Mouse (Mus musculus): ENCODE results near the gene Prkd3. TPM values are rescaled to one million over a fixed set of nuclear protein-coding genes. Genes with fewer than 3 reads are reported as not detected.

The Prkd3 gene
- 37.2 and 48.3 TPM in 2 replicates for polyA plus RNA-seq (2011; ENCODE audit: insufficient read length, low read depth, missing spikeins)

DNA sequence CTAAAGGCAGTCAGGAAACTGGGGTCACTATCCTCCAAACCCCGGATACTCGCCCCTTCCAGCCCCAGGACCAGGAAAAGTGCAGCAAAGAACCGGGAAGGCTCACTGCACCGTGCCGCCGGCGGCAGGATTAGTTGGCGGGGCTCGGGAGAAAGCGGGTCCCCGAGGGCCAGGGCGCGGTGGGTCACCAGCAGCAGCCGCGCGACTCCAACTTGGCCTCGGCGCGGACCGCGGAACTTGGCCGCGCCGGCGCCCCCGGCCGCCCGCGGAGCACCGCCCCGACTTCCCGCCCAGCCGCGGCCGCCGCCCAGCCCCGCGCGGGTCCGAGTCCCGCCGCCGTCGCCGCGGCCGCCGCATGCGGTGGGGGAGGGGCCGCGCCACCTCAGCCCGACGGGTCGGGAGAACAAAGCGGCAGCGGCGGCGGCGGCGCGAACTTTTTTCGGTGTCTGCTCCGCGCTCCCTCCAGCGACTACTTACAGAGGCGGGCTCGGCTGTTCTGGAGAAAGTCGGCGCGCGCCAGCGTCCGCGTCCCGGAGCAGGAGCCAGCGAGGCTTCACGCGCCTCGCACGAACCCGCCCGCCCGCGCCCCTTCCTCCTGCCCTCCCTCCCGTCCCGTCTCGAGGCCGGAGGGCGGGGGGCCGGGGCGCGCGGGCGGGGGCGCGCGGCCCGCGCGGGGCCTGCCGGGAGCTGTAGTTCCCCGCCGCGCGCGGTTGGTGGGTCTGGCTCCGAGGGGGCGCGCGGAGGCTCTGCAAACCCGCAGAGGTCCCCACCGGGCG is at the start of gene Prkd3:
TSS of gene Prkd3 (minus strand) at position 609 of the 776 bp plus-strand sequence.
- peak within 1 kb of the TSS; percentile 83 for H3K4me3 ChIP-seq (ENCODE audit: insufficient read depth, low read length)
- H3K27ac ChIP-seq (ENCODE audit: insufficient read depth, low read length), result no peak within 1 kb of the TSS
- TF ChIP-seq CTCF (IDR thresholded peaks at IDR 0.05; ENCODE audit: borderline replicate concordance, insufficient read depth, low read length), result no peak
- peak; percentile 41; the same call in 1 of the 2 replicates for TF ChIP-seq POLR2A (IDR thresholded peaks at IDR 0.05; ENCODE audit: low read depth, low read length)
- H3K4me1 ChIP-seq (ENCODE audit: control insufficient read depth, insufficient read depth, low read length), result 0 out of 2 replicates have a peak, but pooled peaks cover 2% of the 10 kb centered on the region

DNA sequence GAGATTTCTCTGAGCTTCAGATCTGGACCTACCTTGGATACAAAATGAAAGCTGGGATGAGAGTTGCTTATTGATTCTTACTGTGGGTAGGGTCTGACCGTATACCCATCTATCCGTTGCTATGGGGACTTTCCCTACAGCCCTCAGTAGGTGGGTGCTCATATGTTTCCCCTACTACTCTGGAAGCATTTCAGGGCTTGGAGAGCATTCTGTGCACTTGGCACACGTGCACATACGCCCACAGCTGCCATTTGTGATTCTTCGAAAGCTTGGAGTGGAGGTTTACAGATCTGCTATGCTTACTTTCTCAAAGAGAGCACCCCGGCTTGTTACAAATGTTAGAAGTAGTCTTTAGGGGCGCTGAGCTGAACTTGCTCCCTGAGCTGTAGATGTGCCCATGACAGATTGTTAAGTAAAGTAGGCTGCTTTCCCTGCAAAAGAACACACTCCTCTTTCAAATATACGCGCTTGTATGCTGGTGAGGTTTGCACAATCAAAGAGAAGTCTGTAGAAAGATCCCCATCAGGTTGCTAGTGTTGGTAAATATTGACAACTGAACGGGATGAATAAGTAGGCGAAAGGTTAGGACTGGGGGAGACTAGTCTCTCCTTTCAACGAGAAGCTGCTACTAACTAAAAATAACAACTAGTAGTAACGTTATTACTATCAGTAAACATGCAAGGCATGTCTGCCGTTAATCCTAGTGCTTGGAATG is 49.3 kb upstream of the Prkd3 start:
- Histone ChIP-seq H3K27ac (ENCODE audit: insufficient read depth, low read length) (peak overlapping the region; percentile 45), H3K4me1 (ENCODE audit: control insufficient read depth, insufficient read depth, low read length) (peaks cover 7% of the 10 kb centered on the region), H3K4me3 (ENCODE audit: insufficient read depth, low read length) (no peak overlapping the region)
- TF ChIP-seq POLR2A (IDR thresholded peaks at IDR 0.05; ENCODE audit: low read depth, low read length) (no peak), CTCF (IDR thresholded peaks at IDR 0.05; ENCODE audit: borderline replicate concordance, insufficient read depth, low read length) (no peak)

DNA sequence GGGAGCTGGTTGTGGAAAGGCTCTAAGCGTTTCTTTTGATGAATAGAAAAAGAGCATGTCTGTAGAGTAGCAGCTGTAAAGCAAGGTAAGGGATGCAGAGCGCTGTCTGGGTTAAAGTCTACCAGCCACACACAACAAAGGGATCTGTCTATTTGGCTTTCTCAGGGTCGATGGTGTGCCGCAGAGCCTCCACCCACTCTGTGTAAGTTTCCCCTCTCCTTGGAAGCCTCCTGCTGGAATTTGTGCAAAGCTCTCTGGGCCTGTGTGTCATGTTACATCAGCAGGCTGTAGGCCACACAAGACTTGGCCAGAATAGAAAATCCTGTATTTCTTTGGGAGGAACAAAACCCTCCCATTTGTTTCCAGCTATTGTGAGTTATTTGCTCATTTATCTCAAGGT is 48.4 kb upstream of the Prkd3 start:
- TF ChIP-seq POLR2A (IDR thresholded peaks at IDR 0.05; ENCODE audit: low read depth, low read length), result peak; percentile 39
- TF ChIP-seq CTCF (IDR thresholded peaks at IDR 0.05; ENCODE audit: borderline replicate concordance, insufficient read depth, low read length), result no peak
- H3K4me1 ChIP-seq (ENCODE audit: control insufficient read depth, insufficient read depth, low read length), result peaks cover 9% of the 10 kb centered on the region
- peak overlapping the region; percentile 69 for H3K27ac ChIP-seq (ENCODE audit: insufficient read depth, low read length)
- no peak overlapping the region for H3K4me3 ChIP-seq (ENCODE audit: insufficient read depth, low read length)

DNA sequence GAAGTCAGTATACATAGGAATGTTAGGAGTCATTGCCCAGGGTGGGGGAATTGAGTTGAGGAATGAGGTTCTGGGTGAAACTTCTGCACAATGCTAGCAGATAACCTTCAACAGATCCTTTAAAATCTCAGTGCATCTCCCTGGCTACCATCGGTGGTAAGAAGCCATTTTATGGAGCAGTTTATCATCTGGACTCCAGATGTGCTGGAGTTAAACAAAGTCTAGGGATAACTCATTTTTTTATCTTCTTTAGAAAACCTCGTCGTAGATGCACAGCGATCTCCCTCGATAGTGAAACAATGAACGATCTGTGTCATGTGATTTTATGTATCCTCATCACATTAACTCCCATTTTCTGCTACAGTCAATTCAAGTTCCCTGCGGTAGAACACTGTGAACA is 48.0 kb upstream of the Prkd3 start:
- Histone ChIP-seq H3K27ac (ENCODE audit: insufficient read depth, low read length) (peak overlapping the region; percentile 69), H3K4me1 (ENCODE audit: control insufficient read depth, insufficient read depth, low read length) (peaks cover 9% of the 10 kb centered on the region), H3K4me3 (ENCODE audit: insufficient read depth, low read length) (no peak overlapping the region; the same call in 1 of the 2 replicates)
- no peak for TF ChIP-seq POLR2A (IDR thresholded peaks at IDR 0.05; ENCODE audit: low read depth, low read length)
- TF ChIP-seq CTCF (IDR thresholded peaks at IDR 0.05; ENCODE audit: borderline replicate concordance, insufficient read depth, low read length), result no peak

DNA sequence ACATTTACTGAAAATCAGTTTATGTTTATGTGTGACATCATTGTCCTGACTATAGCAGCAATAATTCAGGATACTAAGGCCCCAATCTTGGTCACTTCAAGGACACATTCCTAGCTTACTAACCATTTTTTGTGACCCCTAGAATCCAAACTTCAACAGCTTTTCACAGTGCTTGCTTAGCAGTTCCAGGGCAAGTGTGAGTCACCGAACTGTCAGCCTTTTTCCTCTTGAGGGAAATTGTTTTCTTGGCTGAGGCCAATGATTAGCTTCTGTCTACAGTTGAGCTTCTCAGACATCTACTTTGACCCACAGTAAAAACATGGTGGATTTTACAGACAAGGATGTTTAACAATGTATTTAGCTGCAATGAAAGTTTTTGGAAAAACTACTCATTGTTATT is 43.6 kb upstream of the Prkd3 start:
- Histone ChIP-seq H3K4me1 (ENCODE audit: control insufficient read depth, insufficient read depth, low read length) (peaks cover 4% of the 10 kb centered on the region), H3K27ac (ENCODE audit: insufficient read depth, low read length) (no peak overlapping the region), H3K4me3 (ENCODE audit: insufficient read depth, low read length) (no peak overlapping the region)
- TF ChIP-seq POLR2A (IDR thresholded peaks at IDR 0.05; ENCODE audit: low read depth, low read length) (no peak), CTCF (IDR thresholded peaks at IDR 0.05; ENCODE audit: borderline replicate concordance, insufficient read depth, low read length) (no peak)

DNA sequence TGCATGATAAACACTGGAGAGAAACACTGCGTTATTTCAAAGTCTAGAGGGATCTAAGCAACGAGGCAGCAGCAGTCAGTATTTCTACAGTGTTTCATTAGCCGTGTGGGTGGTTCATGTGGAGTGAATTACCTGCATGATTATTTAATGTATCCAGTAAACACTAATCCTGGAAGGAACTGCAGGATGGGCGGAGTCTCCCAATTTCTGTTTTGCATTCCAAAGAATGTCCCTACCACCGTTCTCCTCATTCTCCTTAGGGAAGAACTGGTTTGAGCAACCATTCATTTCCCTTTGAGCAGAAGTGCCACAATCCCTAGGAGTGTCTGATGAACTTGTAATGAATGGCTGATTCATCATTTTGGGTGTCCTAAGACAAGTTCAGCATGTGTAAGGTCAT is 39.6 kb upstream of the Prkd3 start:
- Histone ChIP-seq H3K4me3 (ENCODE audit: insufficient read depth, low read length) (no peak overlapping the region), H3K27ac (ENCODE audit: insufficient read depth, low read length) (no peak overlapping the region), H3K4me1 (ENCODE audit: control insufficient read depth, insufficient read depth, low read length) (peaks cover 2% of the 10 kb centered on the region; the same call in 1 of the 2 replicates)
- TF ChIP-seq POLR2A (IDR thresholded peaks at IDR 0.05; ENCODE audit: low read depth, low read length) (no peak), CTCF (IDR thresholded peaks at IDR 0.05; ENCODE audit: borderline replicate concordance, insufficient read depth, low read length) (no peak)

DNA sequence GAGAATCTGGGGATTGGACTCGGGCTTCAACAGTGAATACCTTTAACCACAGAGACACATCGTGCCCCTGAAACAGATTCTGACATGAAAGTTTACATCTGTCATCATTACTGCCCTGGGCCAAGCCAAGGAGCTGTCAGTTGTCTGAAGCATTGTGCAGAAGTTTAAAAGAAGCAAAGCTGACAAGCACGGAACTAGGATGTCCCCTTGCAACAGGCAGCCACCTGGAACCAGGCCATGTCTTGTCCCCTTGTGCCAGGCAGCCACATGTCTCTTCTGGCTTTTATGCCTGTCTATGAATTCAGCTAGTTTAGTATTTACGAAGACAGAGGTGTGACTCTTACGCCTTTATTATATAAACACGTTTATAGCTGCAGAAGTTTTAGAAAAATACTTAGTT is 37.7 kb upstream of the Prkd3 start:
- TF ChIP-seq CTCF (IDR thresholded peaks at IDR 0.05; ENCODE audit: borderline replicate concordance, insufficient read depth, low read length), result no peak
- TF ChIP-seq POLR2A (IDR thresholded peaks at IDR 0.05; ENCODE audit: low read depth, low read length), result no peak

DNA sequence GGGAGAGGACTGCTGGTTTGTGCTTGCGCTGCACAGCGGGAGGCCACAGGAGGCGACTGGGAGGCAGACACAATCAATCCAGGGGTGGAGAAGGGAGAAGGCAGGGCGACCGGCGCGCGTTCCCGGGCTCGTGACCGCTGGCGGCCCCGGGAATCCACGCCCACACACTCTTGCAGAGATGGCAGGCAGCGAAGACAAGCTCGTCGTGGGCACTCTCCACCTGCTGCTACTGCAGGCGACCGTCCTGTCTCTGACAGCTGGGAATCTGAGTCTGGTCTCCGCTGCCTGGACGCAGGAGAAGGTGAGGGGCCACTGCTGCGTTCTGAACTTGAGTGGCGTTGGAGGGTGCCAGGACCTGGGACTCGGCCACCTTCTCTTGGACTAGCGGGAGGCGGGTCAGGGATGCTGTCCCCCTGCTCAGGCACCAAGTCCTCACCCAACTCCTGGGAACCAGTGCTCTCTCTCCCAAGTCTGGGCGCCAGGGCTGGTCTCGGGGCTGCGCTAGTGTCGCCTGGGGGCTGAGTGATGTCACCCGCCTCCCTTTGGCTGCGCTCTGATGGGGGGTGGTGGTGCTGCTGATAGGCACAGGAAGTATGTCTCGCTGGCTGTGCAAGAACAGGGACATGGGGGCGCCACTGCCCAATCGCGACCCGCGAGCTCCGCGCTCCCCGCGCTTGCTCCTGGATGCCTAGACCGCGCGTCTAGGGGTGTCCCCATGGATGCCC is 31.6 kb upstream of the Prkd3 start:
- Histone ChIP-seq H3K4me3 (ENCODE audit: insufficient read depth, low read length) (peak overlapping the region; percentile 71), H3K4me1 (ENCODE audit: control insufficient read depth, insufficient read depth, low read length) (no peaks in the 10 kb centered on the region), H3K27ac (ENCODE audit: insufficient read depth, low read length) (no peak overlapping the region)
- TF ChIP-seq CTCF (IDR thresholded peaks at IDR 0.05; ENCODE audit: borderline replicate concordance, insufficient read depth, low read length), result no peak
- TF ChIP-seq POLR2A (IDR thresholded peaks at IDR 0.05; ENCODE audit: low read depth, low read length), result no peak

More for the DNA sequence above, 37.7 kb upstream of the Prkd3 start:
- H3K27ac ChIP-seq (ENCODE audit: insufficient read depth, low read length), result no peak overlapping the region
- no peaks in the 10 kb centered on the region for H3K4me1 ChIP-seq (ENCODE audit: control insufficient read depth, insufficient read depth, low read length)
- H3K4me3 ChIP-seq (ENCODE audit: insufficient read depth, low read length), result no peak overlapping the region

DNA sequence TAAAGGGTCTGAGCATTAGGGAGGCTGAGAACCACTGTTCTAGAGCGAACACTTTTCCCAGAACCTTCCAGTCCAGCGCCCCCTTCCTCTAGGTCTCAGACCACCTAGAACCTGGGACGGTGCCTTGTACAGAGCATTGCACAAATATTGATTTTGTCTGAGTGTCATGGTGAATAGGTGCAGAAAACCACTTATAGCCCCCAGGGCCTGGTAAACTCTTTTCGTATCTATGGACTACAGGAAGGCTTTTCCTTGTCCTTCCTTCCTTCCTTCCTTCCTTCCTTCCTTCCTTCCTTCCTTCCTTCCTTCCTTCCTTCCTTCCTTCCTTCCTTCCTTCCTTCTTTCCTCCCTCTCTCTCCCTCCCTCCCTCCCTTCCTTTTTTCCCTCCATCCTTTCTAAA is 31.0 kb upstream of the Prkd3 start, which contains the start of gene Qpct:
TSS of gene Qpct (plus strand) at position 301 of the 400 bp plus-strand sequence.
- peak within 1 kb of the TSS; percentile 71 for H3K4me3 ChIP-seq (ENCODE audit: insufficient read depth, low read length)
- TF ChIP-seq POLR2A (IDR thresholded peaks at IDR 0.05; ENCODE audit: low read depth, low read length) (no peak), CTCF (IDR thresholded peaks at IDR 0.05; ENCODE audit: borderline replicate concordance, insufficient read depth, low read length) (no peak)
- H3K4me1 ChIP-seq (ENCODE audit: control insufficient read depth, insufficient read depth, low read length), result no peaks in the 10 kb centered on the region
- H3K27ac ChIP-seq (ENCODE audit: insufficient read depth, low read length), result no peak within 1 kb of the TSS
